Mouse (Mus musculus) cerebellum, adult (tissue): ENCODE measurements at regions not wholly inside any gene's neighbourhood (a gene's known extent, or its start where the extent isn't known, plus 50 kb on each side); places are given as distances from the start of the nearest gene placed in this dataset.
"Not testable (repeated sequence)": the region's sequence is repeated elsewhere in the genome, so short reads cannot be mapped to it uniquely, and the experiment has no call there.

Experiments
- ATAC-seq: cut with Nextera tagmentation; 2 replicates; pipeline ENCODE4 v1.9.2; 2017; ENCODE audit warnings: mild to moderate bottlenecking, moderate library complexity, mixed read lengths; ENCODE audit not compliant: insufficient number of reproducible peaks, low FRiP score, low TSS enrichment

GRCm38 (mm10) chr13:52284026-52284801 is 246.9 kb downstream of the Diras2 start:
- no peak for ATAC-seq

DNA sequence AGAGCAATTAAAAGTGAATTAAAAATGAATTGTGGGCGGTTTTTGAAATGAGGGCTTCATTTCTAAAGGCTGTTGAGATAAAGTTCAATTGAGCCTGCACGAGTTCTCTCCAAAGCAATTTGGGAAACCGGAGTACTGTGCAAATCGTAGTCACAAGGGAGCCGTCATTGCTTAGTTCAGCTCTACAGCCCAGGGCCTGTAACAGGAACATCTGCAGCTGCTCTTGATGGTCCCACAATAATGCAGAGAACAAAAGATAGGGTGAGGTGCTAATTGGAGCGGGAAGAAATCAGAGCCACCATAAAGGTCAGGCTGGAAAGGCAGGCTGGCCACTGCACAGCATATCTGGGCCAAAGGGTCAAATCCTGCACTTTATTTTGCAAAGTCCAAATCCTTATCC is 242.7 kb downstream of the Diras2 start:
- ATAC-seq: no peak

DNA sequence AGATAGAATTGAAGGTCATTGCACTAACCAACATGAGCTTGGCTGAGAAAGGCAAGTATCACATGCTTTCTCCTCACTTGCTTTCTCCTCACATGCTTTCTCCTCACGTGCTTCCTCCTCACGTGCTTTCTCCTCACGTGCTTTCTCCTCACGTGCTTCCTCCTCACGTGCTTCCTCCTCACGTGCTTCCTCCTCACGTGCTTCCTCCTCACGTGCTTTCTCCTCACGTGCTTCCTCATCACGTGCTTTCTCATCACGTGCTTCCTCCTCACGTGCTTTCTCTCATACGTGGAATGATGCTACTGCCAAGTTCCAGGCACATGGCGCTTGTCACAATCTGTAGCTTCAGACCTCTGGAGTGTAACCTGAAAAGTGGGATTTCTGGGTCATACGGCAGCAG is 235.2 kb downstream of the Diras2 start:
- no peak for ATAC-seq

DNA sequence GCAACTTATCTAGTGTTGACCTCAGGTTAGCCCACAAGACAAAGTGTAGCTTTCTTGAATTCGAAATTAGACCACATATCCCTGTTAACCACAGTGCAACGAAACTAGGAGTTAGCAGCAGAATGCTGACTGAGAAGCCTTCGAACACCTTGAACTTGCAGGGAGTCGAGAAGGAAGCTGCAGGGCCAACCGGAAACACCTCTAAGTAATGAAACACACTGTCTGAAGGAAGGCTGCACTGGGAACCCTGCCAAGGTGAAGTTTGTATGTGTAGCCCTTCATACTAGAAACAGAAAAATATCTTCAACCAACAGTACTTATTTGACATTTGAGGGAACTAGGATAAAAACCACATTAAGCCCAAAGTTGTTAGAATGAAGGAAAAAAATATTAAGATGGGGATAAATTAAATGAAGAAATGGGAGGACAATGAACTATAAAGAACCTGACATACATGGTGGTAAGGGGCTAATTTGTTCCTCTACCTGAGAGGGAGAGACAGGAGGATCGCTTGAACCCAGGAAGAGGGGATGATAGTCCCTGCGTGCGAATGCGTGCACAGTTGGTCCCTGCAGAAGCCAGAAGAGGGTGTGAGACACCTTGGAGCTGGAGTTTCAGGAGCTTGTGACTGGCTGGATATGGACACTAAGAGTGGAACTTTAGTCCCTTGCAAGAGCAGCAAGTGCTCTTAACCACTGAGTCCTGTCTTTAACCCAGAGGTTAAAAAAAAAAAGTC is 234.4 kb downstream of the Diras2 start:
- ATAC-seq: no peak

- ATAC-seq: no peak
Observed at GRCm38 (mm10) chr13:52297277-52297623, 233.8 kb downstream of the Diras2 start.

- ATAC-seq: no peak
Observed at GRCm38 (mm10) chr13:52298362-52298761, 232.7 kb downstream of the Diras2 start.

- not testable (repeated sequence) for ATAC-seq
Observed at GRCm38 (mm10) chr13:52305328-52305727, 225.8 kb downstream of the Diras2 start.

DNA sequence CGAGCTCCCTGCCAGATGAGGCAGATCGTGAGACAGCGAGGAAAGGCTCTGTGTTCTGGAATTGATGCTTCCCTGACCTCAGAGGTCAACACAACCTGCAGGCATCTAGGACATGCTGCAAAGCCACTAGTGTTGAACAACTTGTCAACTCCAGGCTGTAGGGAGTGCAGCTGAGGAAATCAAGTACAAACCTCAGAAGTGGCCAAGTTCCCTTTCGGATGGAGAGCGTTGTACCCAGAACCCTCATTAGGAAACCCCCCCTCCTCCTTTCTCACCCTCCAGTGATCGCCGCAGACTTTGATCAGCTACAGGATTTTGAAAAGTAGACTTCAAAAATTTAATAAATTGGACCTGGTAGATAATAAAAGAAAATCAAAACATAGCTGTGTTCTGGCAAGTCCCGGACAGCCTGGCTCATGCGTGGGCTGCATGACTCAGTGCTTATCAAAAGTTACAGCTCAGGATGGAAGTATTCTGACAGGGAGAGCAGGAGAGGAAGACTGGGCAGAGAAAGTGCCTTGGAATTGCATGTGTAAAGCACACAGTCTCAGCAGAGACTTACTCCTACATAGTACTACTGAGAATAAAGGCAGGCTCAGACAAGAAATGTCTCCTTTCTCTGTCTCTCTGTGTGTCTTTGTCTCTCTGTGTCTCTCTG is 224.2 kb downstream of the Diras2 start:
- ATAC-seq: no peak

DNA sequence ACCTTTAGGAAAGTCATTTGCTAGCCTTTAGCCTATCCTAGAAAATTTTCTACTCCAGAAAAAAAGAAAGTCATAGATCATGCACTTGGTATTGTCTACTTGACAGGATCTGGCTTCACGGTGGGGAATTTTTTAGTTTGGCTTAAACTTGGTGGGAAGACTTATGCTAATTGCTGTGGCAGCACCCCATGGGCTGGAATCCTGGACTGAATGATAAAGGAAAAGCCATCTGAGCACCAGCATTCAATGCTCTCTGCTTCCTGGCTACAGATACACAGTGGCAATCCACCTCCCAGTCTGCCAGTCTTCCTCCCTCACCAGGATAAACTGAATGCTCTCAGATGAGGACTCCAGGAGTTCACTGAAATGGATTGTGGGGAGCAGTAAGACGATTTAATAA is 220.1 kb downstream of the Diras2 start:
- ATAC-seq: no peak

GRCm38 (mm10) chr13:52318276-52318675 is 212.8 kb downstream of the Diras2 start:
- no peak for ATAC-seq

GRCm38 (mm10) chr13:52323691-52324090 is 207.4 kb downstream of the Diras2 start:
- ATAC-seq: no peak

DNA sequence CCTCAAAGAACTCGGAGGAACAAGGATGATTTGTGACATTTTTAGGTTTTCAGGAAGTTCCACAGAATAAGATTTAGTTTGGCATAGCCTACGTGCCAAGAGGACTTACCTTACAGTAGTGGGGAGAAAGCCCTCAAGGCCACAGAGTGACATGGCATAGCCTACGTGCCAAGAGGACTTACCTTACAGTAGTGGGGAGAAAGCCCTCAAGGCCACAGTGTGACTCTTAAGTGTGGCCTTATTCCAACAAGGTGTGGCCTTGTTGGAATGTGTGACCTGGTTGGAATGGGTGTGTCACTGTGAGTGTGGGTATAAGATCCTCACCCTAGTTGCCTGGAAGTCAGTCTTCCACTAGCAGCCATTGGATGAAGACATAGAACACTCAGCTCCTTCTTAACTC is 206.7 kb downstream of the Diras2 start:
- ATAC-seq: not testable (repeated sequence)

DNA sequence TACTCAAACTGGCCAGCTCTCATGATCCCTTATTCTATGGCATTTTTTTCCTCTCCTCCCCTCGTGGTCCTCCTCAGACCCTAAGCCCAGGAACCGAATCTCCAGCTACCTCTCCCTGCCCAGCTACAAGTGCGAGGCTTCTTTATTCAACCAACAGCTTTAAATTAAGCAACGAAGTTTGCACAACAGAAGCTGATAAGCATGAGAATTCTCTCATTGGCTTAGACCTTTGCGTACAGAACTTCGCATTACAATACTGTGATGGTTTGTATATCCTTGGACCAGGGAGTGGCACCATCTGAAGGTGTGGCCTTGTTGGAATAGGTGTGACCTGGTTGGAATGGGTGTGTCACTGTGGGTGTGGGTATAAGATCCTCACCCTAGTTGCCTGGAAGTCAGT is 205.4 kb downstream of the Diras2 start:
- not testable (repeated sequence) for ATAC-seq

DNA sequence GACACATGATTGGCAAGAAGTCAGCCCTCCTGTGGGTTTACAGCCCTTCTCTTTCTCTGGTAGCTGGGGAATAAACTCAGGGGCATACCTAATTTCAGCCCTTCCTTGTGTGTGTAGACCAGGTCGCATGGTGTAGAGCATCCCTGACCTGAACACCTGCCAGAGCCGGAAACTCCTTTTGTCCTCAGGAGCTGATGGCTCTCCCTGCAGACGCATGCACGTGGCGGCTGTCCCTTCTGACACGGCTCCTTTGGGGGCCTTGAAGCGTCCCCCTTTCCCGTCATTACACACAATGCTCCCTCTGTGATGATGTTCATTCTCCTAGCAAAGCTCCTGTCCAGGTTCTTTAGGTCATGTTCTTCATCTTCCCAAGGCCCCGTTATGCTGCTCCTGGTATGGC is 203.3 kb downstream of the Diras2 start:
- ATAC-seq: no peak

GRCm38 (mm10) chr13:52328766-52329165 is 202.3 kb downstream of the Diras2 start:
- no peak for ATAC-seq

DNA sequence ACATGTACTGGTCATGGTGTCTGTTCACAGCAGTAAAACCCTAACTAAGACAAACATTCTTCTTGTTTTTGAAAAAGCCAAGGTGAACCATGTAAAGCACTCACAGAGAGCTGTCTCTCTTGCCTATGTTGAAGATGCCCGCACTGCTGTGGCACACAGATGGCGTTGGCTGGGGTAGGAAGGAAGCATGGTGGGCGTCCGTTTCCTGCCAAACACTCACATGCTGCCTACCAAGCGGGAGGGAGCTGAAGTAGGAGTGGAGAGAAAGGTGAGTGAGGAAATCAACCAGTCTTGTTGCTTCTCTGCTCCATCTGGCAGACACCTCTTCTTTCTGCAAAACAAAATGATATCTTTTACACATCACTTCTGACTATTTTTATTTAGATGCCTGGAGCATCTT is 200.0 kb downstream of the Diras2 start:
- peak; percentile 85 for ATAC-seq

DNA sequence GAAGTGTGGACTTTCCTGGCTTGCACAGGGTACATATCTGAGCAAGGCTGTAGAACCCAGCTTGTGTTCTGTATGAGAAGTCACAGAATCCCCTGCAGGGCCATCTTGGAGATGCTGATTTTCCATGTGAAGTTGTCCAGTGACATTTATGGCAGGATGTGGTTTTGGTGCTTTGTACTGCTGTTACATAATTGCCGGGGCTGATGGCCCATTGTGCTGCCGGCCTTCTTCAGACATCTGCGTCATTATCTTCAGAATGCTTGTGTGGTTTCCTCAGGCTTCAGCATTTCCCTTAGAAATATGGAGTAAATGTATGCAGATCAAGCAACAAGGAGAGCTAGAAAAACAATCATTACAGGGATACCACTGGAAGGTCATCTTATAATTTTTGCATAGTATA is 196.1 kb downstream of the Diras2 start:
- ATAC-seq: no peak

GRCm38 (mm10) chr13:52337936-52338335 is 193.1 kb downstream of the Diras2 start:
- ATAC-seq: no peak

DNA sequence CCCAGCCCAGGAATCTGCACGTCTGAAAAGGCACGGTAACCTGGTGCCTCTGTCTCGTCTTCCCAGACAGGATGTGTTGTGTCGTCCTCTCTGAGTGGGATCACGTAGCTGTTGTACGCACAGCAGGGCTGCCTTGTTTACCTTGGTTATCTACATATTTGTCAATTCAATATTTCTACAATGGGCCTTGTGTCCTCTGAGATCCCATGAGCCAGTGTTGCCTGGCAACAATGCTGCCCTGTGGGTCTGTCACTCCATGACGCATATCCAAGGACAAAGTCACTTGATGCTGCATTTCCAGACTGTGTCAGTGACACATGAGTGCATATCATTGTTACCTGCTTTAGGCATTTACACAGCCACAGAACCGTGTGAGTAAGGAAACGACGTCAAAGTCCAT is 191.9 kb downstream of the Diras2 start:
- no peak for ATAC-seq

DNA sequence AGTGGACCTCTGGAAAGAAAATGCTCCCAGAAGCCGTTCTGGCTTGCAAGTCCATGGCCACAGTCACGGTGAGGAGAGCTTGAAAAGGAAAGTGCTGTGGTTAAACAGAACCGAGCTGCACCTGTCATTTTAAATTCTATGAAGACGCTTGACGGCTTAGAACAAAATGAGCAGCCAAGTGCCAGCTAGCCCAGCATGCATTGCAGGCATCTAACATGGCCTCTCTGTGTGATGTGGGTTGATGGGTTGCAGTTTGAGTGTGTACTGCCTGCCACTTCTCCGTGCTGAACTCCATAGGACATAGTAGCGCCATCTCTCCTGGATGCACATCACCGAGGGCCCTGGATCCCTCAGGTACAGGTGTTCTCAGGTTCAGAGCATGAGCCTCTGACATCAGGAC is 189.1 kb downstream of the Diras2 start:
- no peak for ATAC-seq

GRCm38 (mm10) chr13:52344383-52344782 is 186.7 kb downstream of the Diras2 start:
- ATAC-seq: no peak
